Mouse (Mus musculus) liver, embryonic 12.5 days (tissue): ENCODE data around the gene Iqsec1. TPM values are rescaled to one million over a fixed set of nuclear protein-coding genes. Genes with fewer than 3 reads are reported as not detected.

Experiments
- ATAC-seq: fragments of 200-750 bp; cut with Nextera tagmentation; 2 replicates; pipeline ENCODE4 v1.8.0; 2017; ENCODE audit warnings: moderate number of reproducible peaks, mild to moderate bottlenecking, moderate library complexity
- H3K27ac ChIP-seq: fragments of 300-500 bp; sonication (generic); 2 replicates; pipeline ENCODE4 v1.5.1; 2016; ENCODE audit warnings: mild to moderate bottlenecking
- H3K27me3 ChIP-seq: fragments of 300-500 bp; sonication (generic); replicated peaks from 2 replicates; pipeline ENCODE4 v1.6.1; 2016; ENCODE audit warnings: mild to moderate bottlenecking, moderate library complexity
- H3K36me3 ChIP-seq: fragments of 300-500 bp; sonication (generic); 2 replicates; pipeline ENCODE4 v1.6.1; 2016; ENCODE audit warnings: mild to moderate bottlenecking, moderate library complexity
- H3K4me1 ChIP-seq: fragments of 300-500 bp; sonication (generic); 2 replicates; pipeline ENCODE4 v1.6.1; 2016
- H3K4me2 ChIP-seq: fragments of 300-500 bp; sonication (generic); 2 replicates; pipeline ENCODE4 v1.6.1; 2016; ENCODE audit warnings: mild to moderate bottlenecking, moderate library complexity
- H3K4me3 ChIP-seq: fragments of 300-500 bp; sonication (generic); 2 replicates; pipeline ENCODE4 v1.5.1; 2016; ENCODE audit warnings: mild to moderate bottlenecking, moderate library complexity
- H3K9ac ChIP-seq: fragments of 300-500 bp; sonication (generic); 2 replicates; pipeline ENCODE4 v1.6.1; 2016; ENCODE audit warnings: mild to moderate bottlenecking, moderate library complexity
- H3K9me3 ChIP-seq: fragments of 300-500 bp; sonication (generic); replicated peaks from 2 replicates; pipeline ENCODE4 v1.6.1; 2016; ENCODE audit warnings: mild to moderate bottlenecking, moderate library complexity
- WGBS: fragments of 180-500 bp; shearing (Covaris S2); methylation state at CpG from one replicate; pipeline ENCODE4 v1.1.7; 2016; ENCODE audit not compliant: insufficient replicate concordance; 5-methylcytosine and 5-hydroxymethylcytosine counted together
- polyA plus RNA-seq: library from polyadenylated mRNA; unstranded; fragments of >200 nt; fragmentation: Nextera tagmentation; extraction: Ambion mirVana; gene quantifications from 2 replicates; pipeline ENCODE4 v1.2.1, GENCODE M21; 2016

Iqsec1 gene
- polyA plus RNA-seq, 1 experiment from 2014 or later, result 3.9 TPM

DNA sequence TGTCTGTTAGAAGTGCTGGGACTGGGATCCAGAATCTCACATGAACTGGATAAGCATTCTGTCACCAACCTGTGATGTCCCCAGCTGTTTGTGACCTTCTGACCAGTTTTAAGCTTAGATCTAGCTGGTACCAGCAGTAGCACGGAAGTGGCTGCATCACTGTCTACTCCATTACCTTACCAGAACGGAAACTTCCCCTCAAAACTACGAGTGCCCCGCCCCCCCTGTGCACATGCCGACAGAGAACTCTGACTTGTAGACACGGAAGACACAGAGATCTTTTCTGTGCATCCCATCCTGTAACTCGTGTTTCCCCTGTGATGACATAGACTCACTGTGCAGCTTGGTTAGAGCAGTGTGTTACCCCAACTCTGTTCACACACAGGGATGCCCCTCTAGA, 358.1 kb downstream of the Iqsec1 start:
- no peaks in the 10 kb centered on the region; the same call in 1 of the 2 replicates for H3K9me3 ChIP-seq
- no peaks in the 10 kb centered on the region for H3K27me3 ChIP-seq
- ATAC-seq, result no peak
- H3K36me3 ChIP-seq, result peaks cover 98% of the 10 kb centered on the region
- H3K27ac ChIP-seq, result peak overlapping the region; percentile 29
- WGBS, result 85% methylated on average over 7 of the region's 7 CpGs
- H3K4me3 ChIP-seq, result no peak overlapping the region
- H3K4me1 ChIP-seq, result peaks cover 56% of the 10 kb centered on the region
- H3K4me2 ChIP-seq, result no peak overlapping the region
- H3K9ac ChIP-seq, result no peak overlapping the region

GRCm38 (mm10) chr6:90629506-90629905, 359.0 kb downstream of the Iqsec1 start:
- no peaks in the 10 kb centered on the region; the same call in 1 of the 2 replicates for H3K9me3 ChIP-seq
- WGBS, result 65% methylated on average over 6 of the region's 6 CpGs
- ATAC-seq, result no peak
- H3K27ac ChIP-seq, result peak overlapping the region; percentile 33
- no peaks in the 10 kb centered on the region for H3K27me3 ChIP-seq
- H3K9ac ChIP-seq, result no peak overlapping the region
- no peak overlapping the region for H3K4me2 ChIP-seq
- peaks cover 95% of the 10 kb centered on the region for H3K36me3 ChIP-seq
- H3K4me1 ChIP-seq, result peaks cover 56% of the 10 kb centered on the region
- H3K4me3 ChIP-seq, result no peak overlapping the region

- ATAC-seq, result no peak
- Histone ChIP-seq H3K4me2 (no peak overlapping the region), H3K4me3 (no peak overlapping the region), H3K9ac (no peak overlapping the region), H3K4me1 (peaks cover 74% of the 10 kb centered on the region), H3K27me3 (no peaks in the 10 kb centered on the region), H3K36me3 (peaks cover 76% of the 10 kb centered on the region), H3K27ac (peak overlapping the region; percentile 17), H3K9me3 (no peaks in the 10 kb centered on the region; the same call in 1 of the 2 replicates)
- WGBS, result 72% methylated on average over 4 of the region's 4 CpGs
Observed at GRCm38 (mm10) chr6:90627556-90627955, 360.9 kb downstream of the Iqsec1 start.

- Histone ChIP-seq H3K9ac (peak overlapping the region; percentile 71), H3K4me3 (peak overlapping the region; percentile 68), H3K27ac (peak overlapping the region; percentile 99), H3K9me3 (no peaks in the 10 kb centered on the region), H3K27me3 (no peaks in the 10 kb centered on the region), H3K36me3 (peaks cover 58% of the 10 kb centered on the region), H3K4me1 (peaks cover 96% of the 10 kb centered on the region), H3K4me2 (peak overlapping the region; percentile 83)
- 74% methylated on average over 7 of the region's 7 CpGs for WGBS
- no peak for ATAC-seq
Observed at GRCm38 (mm10) chr6:90625207-90625994, 363.1 kb downstream of the Iqsec1 start.

- 27% methylated on average over 11 of the region's 11 CpGs for WGBS
- Histone ChIP-seq H3K4me1 (peaks cover 98% of the 10 kb centered on the region), H3K4me3 (peak overlapping the region; percentile 68), H3K27ac (peak overlapping the region; percentile 99), H3K27me3 (no peaks in the 10 kb centered on the region), H3K9me3 (no peaks in the 10 kb centered on the region), H3K9ac (peak overlapping the region; percentile 71), H3K36me3 (peaks cover 51% of the 10 kb centered on the region), H3K4me2 (peak overlapping the region; percentile 83)
- ATAC-seq, result peak; percentile 33
Observed at GRCm38 (mm10) chr6:90624733-90625132, 363.8 kb downstream of the Iqsec1 start.

- H3K4me1 ChIP-seq, result peaks cover 99% of the 10 kb centered on the region
- H3K4me2 ChIP-seq, result peak overlapping the region; percentile 83
- peak overlapping the region; percentile 71 for H3K9ac ChIP-seq
- H3K36me3 ChIP-seq, result peaks cover 46% of the 10 kb centered on the region
- H3K9me3 ChIP-seq, result no peaks in the 10 kb centered on the region
- peak overlapping the region; percentile 99 for H3K27ac ChIP-seq
- no peak for ATAC-seq
- H3K4me3 ChIP-seq, result peak overlapping the region; percentile 68
- H3K27me3 ChIP-seq, result no peaks in the 10 kb centered on the region
- WGBS, result 32% methylated on average over 6 of the region's 6 CpGs
Observed at GRCm38 (mm10) chr6:90624184-90624583, 364.3 kb downstream of the Iqsec1 start.

GRCm38 (mm10) chr6:90623456-90623836, 365.0 kb downstream of the Iqsec1 start:
- peak overlapping the region; percentile 99 for H3K27ac ChIP-seq
- peak overlapping the region; percentile 83 for H3K4me2 ChIP-seq
- peaks cover 38% of the 10 kb centered on the region for H3K36me3 ChIP-seq
- no peak for ATAC-seq
- peaks cover 99% of the 10 kb centered on the region for H3K4me1 ChIP-seq
- no peaks in the 10 kb centered on the region for H3K27me3 ChIP-seq
- no peaks in the 10 kb centered on the region for H3K9me3 ChIP-seq
- H3K4me3 ChIP-seq, result peak overlapping the region; percentile 68
- WGBS, result 34% methylated on average over 5 of the region's 5 CpGs
- H3K9ac ChIP-seq, result peak overlapping the region; percentile 71

GRCm38 (mm10) chr6:90622758-90623455, 365.6 kb downstream of the Iqsec1 start:
- peak overlapping the region; percentile 68 for H3K4me3 ChIP-seq
- H3K9ac ChIP-seq, result peak overlapping the region; percentile 89
- no peaks in the 10 kb centered on the region for H3K27me3 ChIP-seq
- H3K4me2 ChIP-seq, result peak overlapping the region; percentile 83
- ATAC-seq, result peak; percentile 92
- H3K36me3 ChIP-seq, result peaks cover 33% of the 10 kb centered on the region
- peaks cover 100% of the 10 kb centered on the region for H3K4me1 ChIP-seq
- 17% methylated on average over 11 of the region's 11 CpGs for WGBS
- no peaks in the 10 kb centered on the region for H3K9me3 ChIP-seq
- peak overlapping the region; percentile 99 for H3K27ac ChIP-seq

DNA sequence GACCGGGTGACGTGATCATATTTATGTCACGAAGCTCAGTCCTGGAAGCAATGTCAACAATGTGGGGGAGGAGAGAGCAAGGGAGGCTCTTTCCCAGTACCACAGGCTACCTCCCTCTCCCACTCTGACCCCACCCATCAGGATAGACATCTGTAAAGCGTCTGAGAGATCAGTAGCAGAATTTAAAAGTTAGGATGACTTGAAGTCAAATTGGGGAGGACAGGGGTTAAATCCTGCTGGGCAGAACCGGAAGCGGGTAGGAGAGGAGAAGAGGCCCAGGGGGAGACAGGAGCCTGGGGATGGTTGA, 366.9 kb downstream of the Iqsec1 start:
- H3K9me3 ChIP-seq, result no peaks in the 10 kb centered on the region
- H3K4me1 ChIP-seq, result peaks cover 100% of the 10 kb centered on the region
- H3K27me3 ChIP-seq, result no peaks in the 10 kb centered on the region
- H3K36me3 ChIP-seq, result peaks cover 19% of the 10 kb centered on the region
- WGBS, result 35% methylated on average over 6 of the region's 6 CpGs
- peak overlapping the region; percentile 99 for H3K27ac ChIP-seq
- ATAC-seq, result no peak
- H3K4me3 ChIP-seq, result peak overlapping the region; percentile 68
- peak overlapping the region; percentile 89 for H3K9ac ChIP-seq
- peak overlapping the region; percentile 83 for H3K4me2 ChIP-seq

DNA sequence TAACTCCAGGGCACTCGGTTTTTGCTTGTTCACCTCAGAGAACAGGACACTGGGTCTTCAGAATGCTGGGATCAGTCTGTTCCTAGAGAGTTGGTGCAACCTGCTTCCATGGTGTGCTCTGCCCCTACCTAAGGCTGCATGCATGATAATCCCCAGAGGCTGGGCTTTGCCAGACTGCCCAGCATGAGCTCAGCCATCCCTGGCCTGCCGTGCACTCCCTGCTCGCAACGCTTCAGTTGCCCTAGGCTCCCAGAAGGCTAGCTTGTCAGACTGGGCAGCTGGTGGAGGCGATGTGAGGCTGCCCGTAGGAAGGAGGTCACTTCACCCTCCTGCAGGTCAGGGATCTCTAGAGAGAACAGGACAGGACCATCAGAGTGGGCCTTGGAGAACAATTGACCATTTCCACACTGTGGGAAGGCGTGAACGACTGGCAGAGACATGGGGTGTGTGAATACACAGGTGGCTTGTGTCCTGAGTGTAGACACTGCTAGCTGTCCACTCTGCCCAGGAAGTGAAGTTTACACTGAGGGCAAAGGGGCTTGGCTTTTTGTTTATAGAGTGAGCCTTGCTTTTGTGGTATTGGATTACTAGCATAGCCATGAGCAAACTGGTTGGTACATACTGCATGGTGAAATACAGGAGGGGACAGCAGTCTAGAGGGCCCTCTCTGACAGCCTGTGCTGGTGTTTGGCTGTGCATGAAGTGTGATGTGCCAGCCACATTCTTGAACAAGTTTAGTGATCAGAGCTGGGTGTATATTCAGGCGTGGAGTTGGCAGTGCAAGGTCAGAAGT, 367.5 kb downstream of the Iqsec1 start:
- peak overlapping the region; percentile 83 for H3K4me2 ChIP-seq
- no peaks in the 10 kb centered on the region for H3K27me3 ChIP-seq
- 51% methylated on average over 9 of the region's 9 CpGs for WGBS
- H3K4me1 ChIP-seq, result peaks cover 100% of the 10 kb centered on the region
- H3K27ac ChIP-seq, result peak overlapping the region; percentile 99
- no peaks in the 10 kb centered on the region for H3K9me3 ChIP-seq
- peak overlapping the region; percentile 89 for H3K9ac ChIP-seq
- ATAC-seq, result no peak
- H3K36me3 ChIP-seq, result peaks cover 14% of the 10 kb centered on the region
- H3K4me3 ChIP-seq, result peak overlapping the region; percentile 68

GRCm38 (mm10) chr6:90619936-90620335, 368.5 kb downstream of the Iqsec1 start:
- Histone ChIP-seq H3K27me3 (no peaks in the 10 kb centered on the region), H3K9me3 (no peaks in the 10 kb centered on the region), H3K4me2 (peak overlapping the region; percentile 83), H3K9ac (peak overlapping the region; percentile 89), H3K4me3 (peak overlapping the region; percentile 68), H3K27ac (peak overlapping the region; percentile 99), H3K36me3 (peaks cover 3% of the 10 kb centered on the region), H3K4me1 (peaks cover 97% of the 10 kb centered on the region)
- WGBS, result 37% methylated on average over 5 of the region's 5 CpGs
- ATAC-seq, result no peak
